Mouse (Mus musculus): ENCODE measurements at regions not wholly inside any gene's neighbourhood (a gene's known extent, or its start where the extent isn't known, plus 50 kb on each side); places are given as distances from the start of the nearest gene placed in this dataset.

GRCm38 (mm10) chr4:81981811-81982210, 539.2 kb upstream of the Mpdz start:
- DNase-seq (ENCODE audit: low spot score in 2 of 2) = peak; percentile 11 to 58

DNA sequence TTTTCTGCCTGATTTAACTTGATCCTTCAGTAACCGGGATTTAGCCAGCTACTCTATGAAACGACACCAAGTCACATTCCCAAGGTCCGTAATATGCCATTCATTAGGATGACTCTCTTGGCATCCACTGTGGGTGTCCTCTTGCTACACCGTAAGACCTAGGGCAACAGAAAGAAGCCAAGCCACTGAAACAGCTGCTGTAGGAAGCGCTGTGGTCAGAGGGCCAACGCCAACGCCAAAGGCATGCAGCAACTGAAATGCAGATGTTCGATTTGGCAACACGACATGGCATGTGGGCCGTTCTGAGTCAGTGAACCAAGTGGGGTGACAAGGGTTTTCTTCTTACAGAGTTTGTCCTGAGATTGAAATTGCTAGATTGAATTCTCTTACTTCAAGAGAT, 527.9 kb upstream of the Mpdz start:
- no peak for DNase-seq (ENCODE audit: low spot score in 2 of 2)

- no peak for DNase-seq (ENCODE audit: low spot score in 2 of 2)
Observed at GRCm38 (mm10) chr4:81969621-81970115, 527.1 kb upstream of the Mpdz start.

DNA sequence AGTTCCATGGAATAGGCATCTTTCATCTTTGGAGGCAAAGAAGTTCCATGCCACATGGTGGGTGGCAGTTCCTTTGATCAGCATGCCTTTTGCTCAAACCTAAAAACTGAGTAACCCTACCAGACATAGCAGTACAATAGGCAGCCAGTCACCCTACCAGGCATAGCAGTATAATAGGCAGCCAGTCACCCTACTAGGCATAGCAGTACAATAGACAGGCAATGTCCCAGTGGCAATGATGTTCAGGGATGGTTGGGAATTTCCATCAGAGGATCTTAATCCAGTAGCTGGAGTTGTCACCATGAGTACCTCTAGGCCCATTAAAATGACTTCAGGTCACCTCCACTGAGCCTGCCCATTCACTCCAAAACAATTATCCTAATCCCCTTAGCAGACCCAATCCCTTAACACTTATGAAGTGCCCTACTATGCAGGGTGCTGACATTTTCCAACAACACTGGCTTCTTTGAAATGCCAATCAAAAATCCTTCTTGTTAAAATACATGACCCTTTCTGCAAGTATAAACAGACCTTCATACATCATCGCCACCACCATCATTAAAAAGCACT, 523.5 kb upstream of the Mpdz start:
- no peak for DNase-seq (ENCODE audit: low spot score in 2 of 2)

- no peak for DNase-seq (ENCODE audit: low spot score in 2 of 2)
Observed at GRCm38 (mm10) chr4:81963112-81963511, 520.5 kb upstream of the Mpdz start.

- peak in 1 of 2 experiments; percentile 8 for DNase-seq (ENCODE audit: low spot score in 2 of 2)
Observed at GRCm38 (mm10) chr4:81962586-81962985, 520.0 kb upstream of the Mpdz start.

DNA sequence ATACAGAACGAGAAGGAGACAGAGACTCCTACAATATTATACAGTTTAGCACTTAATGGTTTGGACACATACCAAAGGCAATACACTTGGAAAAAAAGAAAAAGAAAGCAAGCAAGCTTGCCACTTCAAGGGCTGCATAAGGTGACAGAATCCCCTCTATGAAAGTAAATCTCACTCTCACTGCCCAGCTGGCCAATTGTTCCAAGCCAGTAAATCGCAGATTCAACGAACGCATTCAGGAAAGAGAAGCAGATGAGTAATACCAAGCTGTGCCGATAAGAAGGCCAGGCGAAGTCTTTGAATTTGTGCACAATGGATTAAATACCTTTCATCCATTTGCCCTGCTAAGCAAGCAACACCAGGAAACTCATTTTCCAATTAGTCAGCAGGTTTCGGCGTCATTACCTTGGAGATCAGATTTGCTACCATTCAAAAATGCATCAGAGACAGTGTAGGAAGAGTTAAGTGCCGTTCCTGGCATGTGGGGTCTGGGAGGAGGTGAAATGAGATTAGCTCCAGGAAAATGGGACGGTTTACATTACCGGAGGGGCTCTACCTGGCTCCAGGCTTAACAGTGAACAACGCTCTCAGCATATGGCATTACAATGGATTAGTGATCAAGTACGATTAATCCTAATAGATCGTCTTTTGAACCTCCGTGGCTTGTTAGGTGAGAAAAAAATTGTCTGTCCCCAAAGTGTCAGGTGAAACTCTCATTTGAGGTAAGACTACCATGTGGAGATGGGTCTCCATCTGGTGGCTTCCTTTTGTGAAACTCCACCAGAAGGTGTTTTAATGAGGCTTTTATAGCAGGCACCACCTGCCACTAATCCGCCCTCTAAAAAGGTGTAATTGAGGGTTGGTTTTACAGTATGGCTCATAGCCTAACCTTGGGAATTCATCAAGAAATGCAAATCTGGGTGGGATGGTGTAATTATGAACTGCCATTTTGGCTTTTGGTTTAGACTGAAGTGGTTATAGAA, 518.2 kb upstream of the Mpdz start:
- DNase-seq (ENCODE audit: low spot score in 2 of 2) = peak; percentile 14

GRCm38 (mm10) chr4:81956926-81957694, 514.5 kb upstream of the Mpdz start:
- no peak for DNase-seq (ENCODE audit: low spot score in 2 of 2)

- DNase-seq (ENCODE audit: low spot score in 2 of 2) = no peak
Observed at GRCm38 (mm10) chr4:81953023-81953422, 510.4 kb upstream of the Mpdz start.

DNA sequence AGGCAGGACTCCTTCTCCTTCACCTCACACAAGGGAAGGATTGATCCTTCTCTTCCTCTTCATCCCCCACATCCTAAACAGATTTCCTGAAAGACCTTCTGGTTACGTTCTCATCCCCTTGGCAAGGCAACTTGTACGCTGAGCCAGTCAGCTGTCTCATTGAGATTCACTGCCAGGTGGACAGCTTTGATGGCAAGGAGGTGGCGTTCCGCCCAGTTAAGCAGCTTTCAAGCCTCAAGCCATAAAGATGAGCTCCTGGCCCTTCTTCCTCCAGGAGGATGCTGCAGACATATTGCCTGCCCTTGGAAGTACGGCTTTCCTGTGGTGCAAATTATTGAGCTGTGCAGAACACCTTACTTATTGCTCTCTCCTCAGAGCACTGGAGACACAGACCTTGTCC, 494.8 kb upstream of the Mpdz start:
- DNase-seq (ENCODE audit: low spot score in 2 of 2) = peak; percentile 66 to 79

- DNase-seq (ENCODE audit: low spot score in 2 of 2) = peak in 1 of 2 experiments; percentile 41
Observed at GRCm38 (mm10) chr4:81930956-81931355, 488.3 kb upstream of the Mpdz start.

- DNase-seq (ENCODE audit: low spot score in 2 of 2) = no peak
Observed at GRCm38 (mm10) chr4:81928581-81929244, 486.1 kb upstream of the Mpdz start.

GRCm38 (mm10) chr4:81927176-81927714, 484.6 kb upstream of the Mpdz start:
- no peak for DNase-seq (ENCODE audit: low spot score in 2 of 2)

GRCm38 (mm10) chr4:81926662-81927141, 484.1 kb upstream of the Mpdz start:
- no peak for DNase-seq (ENCODE audit: low spot score in 2 of 2)

GRCm38 (mm10) chr4:81925611-81926010, 483.0 kb upstream of the Mpdz start:
- no peak for DNase-seq (ENCODE audit: low spot score in 2 of 2)

DNA sequence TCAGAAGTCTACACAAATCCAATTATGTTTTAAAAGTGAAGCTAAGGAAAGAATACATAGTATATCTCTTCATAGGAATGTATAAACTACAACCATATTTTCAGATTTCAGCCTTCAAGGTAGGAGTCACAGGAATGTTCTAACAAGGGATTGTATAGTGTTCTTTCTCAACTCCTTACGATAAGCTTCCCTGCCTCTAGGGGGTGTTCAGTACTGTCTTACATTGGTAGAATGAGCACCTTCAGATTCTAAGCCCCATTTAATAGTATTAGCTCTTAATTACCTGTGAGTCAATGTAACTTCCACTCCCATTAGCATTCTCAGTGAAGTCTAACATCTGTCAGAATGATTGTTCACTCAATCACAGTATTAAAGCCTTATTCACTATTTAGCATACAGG, 481.5 kb upstream of the Mpdz start:
- no peak for DNase-seq (ENCODE audit: low spot score in 2 of 2)

GRCm38 (mm10) chr4:81922876-81923275, 480.3 kb upstream of the Mpdz start:
- no peak for DNase-seq (ENCODE audit: low spot score in 2 of 2)

DNA sequence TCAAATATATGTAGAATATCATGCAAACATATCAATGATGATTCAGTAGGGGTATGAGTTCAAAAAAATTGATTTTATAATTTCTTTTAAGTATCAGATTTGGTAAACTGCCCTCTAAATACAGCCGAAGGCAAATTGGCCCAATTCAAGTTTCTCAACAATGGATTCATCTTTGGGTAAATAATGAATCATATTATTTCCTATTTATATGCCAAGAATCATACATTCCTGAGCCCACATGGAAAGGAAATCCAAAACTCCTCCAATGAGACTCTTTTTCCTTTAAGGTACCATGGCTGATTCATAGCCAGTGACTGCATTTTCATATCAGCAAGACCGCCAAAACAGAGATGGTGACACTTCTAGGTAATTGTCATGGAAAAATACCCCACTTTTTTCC, 472.4 kb upstream of the Mpdz start:
- DNase-seq (ENCODE audit: low spot score in 2 of 2) = no peak

GRCm38 (mm10) chr4:81913296-81913695, 470.7 kb upstream of the Mpdz start:
- DNase-seq (ENCODE audit: low spot score in 2 of 2) = no peak

DNA sequence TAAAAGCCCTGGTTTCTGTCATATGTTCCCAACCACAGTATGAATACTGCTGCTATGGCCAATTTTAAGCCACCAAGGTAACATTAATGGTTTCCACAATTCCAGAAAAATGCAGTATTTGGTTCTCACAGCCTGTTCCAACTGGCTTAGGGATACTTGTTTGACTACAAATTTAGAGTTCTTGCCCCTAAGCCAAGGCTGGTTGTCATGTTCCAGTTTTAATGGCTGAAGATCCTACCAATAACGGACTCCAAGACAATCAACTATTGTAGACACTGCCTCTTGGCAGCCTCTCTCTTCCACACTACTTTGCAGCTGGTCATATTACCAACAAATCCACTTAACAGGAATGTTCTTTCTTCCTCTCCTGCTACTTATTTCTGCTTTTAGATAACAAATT, 470.0 kb upstream of the Mpdz start:
- no peak for DNase-seq (ENCODE audit: low spot score in 2 of 2)

Data from layer of hippocampus, postnatal 14 days (tissue).